Mouse (Mus musculus): ENCODE results near the gene Ccnd3. TPM values are rescaled to one million over a fixed set of nuclear protein-coding genes. Genes with fewer than 3 reads are reported as not detected.

The Ccnd3 gene
- total RNA-seq, 2 experiments from 2014 or later: 408 to 430 TPM

DNA sequence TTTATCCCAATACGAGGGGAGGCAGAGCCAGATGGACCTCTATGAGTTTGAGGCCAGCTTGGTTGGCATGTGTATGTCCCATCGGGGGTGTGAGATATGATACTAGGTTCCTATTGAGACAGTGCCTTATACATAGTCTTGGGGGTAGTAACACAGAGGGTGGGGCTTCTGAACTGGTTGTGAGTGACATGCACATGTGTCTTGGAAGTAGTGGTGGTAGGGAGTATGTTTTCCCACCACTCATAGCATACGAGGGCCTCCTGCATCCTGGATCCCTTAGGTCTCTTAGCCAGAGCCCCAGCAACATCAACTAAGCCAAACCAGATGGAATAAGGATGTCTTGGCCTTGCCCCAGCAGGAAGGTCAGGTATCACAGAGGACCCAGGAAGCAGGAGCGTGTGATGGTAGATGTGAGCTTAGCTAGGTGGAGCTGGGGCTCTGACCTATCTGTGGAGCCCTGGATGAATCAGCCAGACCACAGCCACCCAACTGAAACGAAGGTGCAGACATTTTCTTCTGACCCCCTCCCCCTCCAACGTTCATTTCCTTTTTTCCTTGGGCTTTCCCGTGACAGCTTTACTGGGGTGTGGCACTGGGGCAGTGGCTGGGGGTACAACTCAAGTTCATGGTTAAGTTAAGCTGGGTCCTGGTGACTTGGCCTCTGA, 10.5 kb downstream of the Ccnd3 start:
- DNase-seq: no peak

DNA sequence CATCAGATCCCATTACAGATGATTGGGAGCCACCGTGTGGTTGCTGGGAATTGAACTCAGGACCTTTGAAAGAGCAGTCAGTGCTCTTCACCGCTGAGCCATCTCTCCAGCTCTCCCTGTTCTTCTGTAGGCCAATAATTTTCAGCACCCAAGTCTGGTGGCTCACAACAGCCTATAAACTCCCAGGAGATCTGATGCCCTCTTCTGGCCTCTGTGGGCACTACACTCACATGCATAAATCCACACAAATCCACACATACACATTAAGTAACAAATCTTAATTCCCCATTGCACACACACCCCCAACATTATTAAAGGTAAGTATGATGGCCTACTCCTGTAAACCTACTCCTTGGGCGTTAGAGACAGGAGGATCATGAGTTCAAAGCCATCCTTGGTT, 11.4 kb downstream of the Ccnd3 start:
- no peak for DNase-seq

GRCm38 (mm10) chr17:47518205-47518604, 13.4 kb downstream of the Ccnd3 start:
- DNase-seq: peak; percentile 38 to 59

GRCm38 (mm10) chr17:47521551-47522258, 16.9 kb downstream of the Ccnd3 start:
- peak; percentile 60 to 79 for DNase-seq

DNA sequence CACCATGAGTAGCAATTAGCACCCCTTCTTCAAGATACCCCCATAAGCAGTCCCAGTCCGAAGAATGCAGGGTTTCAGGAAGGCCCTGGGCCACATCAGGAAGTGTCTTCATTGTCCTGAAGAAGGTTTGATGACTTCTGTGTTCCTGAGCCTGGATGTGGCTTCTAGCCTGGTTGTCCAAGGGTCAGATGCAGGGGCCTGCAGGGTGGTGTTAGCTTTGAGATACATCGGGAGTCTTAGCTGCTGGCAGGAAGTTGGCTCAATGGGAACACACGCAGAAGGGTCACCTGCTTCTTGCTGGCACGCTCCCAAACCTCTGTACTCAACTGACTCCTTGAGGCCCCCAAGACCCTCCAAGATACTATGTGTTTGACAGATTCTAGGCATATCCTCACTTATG, 17.7 kb downstream of the Ccnd3 start:
- no peak for DNase-seq

- peak; percentile 44 to 59 for DNase-seq
These were observed 18.4 kb downstream of the Ccnd3 start for GRCm38 (mm10) chr17:47523211-47523682.

- DNase-seq: no peak
These were observed 19.2 kb downstream of the Ccnd3 start for GRCm38 (mm10) chr17:47524055-47524454.

- DNase-seq: no peak
These were observed 20.1 kb downstream of the Ccnd3 start for GRCm38 (mm10) chr17:47524991-47525390.

- DNase-seq: no peak
These were observed 22.1 kb downstream of the Ccnd3 start for GRCm38 (mm10) chr17:47526856-47527520.

DNA sequence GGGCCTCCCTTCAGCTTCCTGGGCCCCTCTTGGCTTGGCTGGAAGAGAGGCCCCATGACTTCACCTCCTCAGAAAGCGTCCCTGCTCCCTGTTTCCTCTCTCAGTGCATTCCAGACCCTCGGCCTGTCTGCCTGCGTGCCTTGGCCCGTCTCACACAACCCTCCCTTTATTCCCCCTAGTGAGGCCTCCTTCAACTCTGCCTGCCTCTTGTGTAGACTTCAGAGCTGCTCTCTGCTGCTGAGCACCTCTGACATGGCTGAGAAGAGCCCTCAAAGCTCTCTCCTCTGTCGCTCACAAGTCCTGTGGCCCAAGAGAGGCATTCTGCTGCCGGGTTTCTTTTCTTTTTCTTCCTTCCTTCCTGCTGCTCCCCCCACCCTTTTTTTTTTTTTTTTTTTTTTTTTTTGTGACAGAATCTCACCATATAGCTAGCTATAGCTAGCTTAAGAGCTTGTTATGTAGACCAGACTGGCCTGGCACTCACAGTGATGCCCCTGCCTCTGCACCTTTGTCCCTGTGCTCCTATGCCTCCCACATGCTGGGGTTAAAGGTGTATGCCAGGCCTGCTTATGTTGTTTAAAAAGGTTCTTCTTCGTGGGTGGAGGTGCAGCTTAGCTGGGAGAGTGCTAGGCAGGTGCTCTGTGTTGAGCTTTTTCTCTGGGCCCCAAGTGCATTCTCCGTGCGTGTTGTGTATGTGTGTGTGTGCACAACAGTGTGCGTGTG, 22.9 kb downstream of the Ccnd3 start:
- no peak for DNase-seq

- DNase-seq: no peak
These were observed 24.1 kb downstream of the Ccnd3 start for GRCm38 (mm10) chr17:47528919-47529318.

DNA sequence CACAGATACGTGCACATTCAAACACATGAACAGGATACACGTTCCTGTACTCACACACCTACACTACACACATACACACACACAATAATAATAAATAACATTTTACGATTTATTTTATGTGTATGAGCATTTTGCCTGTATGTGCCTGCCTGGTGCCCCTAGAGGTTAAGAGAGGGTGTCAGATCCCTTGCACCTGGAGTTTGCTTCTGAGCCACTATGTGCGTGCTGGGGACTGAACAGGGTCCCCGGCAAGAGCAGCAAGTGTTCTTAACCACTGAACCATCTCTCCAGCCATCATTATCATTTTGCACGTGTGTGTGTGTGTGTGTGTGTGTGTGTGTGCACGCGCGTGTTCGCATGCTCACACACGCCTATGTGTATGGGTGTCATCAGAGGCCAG, 24.7 kb downstream of the Ccnd3 start:
- DNase-seq: no peak

DNA sequence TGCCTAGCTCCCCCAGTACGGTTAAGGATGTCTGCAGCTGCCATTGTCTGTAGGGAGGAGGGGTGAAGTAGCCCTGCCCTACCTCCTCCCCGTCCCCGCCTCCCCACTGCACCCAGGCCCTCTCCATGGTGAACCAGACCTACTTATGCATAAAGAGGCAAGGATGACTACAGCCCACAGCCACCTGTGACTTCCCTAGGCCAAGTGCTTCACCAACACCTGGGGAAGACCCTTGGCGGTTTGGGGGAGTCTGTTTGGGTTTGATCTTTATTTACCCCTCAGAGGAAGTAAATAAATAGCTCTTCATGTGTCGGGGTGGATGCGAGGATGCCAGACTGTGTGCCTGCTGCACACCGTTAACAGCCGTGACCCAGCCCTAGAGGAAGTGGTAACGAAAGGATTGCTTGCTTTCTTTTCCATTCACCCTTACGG, 26.6 kb downstream of the Ccnd3 start:
- DNase-seq: no peak

GRCm38 (mm10) chr17:47532364-47532763, 27.5 kb downstream of the Ccnd3 start:
- DNase-seq: no peak

GRCm38 (mm10) chr17:47533691-47534090, 28.8 kb downstream of the Ccnd3 start:
- no peak for DNase-seq

- DNase-seq: no peak
These were observed 31.0 kb downstream of the Ccnd3 start for GRCm38 (mm10) chr17:47535812-47536236.

- DNase-seq: no peak
These were observed 33.2 kb downstream of the Ccnd3 start for GRCm38 (mm10) chr17:47538049-47538448.

- DNase-seq: no peak
These were observed 34.3 kb downstream of the Ccnd3 start for GRCm38 (mm10) chr17:47539128-47539527.

- no peak for DNase-seq
These were observed 37.2 kb downstream of the Ccnd3 start for GRCm38 (mm10) chr17:47542061-47542460.

- DNase-seq: peak in 1 of 2 experiments; percentile 39
These were observed 38.3 kb downstream of the Ccnd3 start for GRCm38 (mm10) chr17:47543051-47543650.

- no peak for DNase-seq
These were observed 40.3 kb downstream of the Ccnd3 start for GRCm38 (mm10) chr17:47545154-47545553.

DNA sequence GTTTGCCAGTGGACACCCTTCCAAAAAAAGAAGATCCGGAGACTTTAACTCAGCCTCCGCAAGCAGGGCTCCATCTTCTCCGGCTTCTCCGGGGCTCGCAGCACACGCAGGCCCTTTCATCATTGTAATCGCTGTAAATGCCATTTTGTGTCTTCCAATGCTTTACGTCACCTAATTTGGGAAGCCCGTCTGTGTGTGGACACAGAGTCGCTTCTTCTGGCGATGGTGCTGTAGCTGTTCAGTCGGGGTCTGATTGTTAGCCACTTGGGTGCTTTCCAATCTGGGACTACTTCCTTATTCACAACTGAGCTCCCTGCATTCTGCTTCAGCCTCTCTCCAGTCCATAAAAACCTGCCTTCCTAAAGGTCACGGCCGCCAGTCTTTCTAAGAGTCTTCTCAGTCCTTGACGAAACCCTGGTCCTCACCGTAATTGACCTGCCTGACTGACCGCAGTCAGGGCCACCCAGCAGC, 41.0 kb downstream of the Ccnd3 start:
- DNase-seq: peak; percentile 70 to 83
